Mouse (Mus musculus): ENCODE results near the gene Usp28.

GRCm38 (mm10) chr9:48972494-48972893 is 12.7 kb upstream of the Usp28 start:
- peak; percentile 87 for TF ChIP-seq CTCF (IDR thresholded peaks at IDR 0.05; ENCODE audit: extremely low read depth, insufficient read depth, low read length)
- no peak for TF ChIP-seq POLR2A (IDR thresholded peaks at IDR 0.05; ENCODE audit: extremely low read depth, insufficient read depth, low read length)
